Mouse (Mus musculus) urinary bladder, postnatal 4 days (tissue): ENCODE data around the gene Lrp6.

Experiments used
- DNase-seq, 2 experiments: peaks; one replicate each; pipeline ENCODE4 v3.0.0; 2021 to 2022; ENCODE audit warnings: low spot score in 2 of 2

Lrp6 gene

GRCm38 (mm10) chr6:134436955-134437354 is 129.8 kb downstream of the Lrp6 start:
- no peak for DNase-seq

- DNase-seq, result no peak
These were observed 131.8 kb downstream of the Lrp6 start for GRCm38 (mm10) chr6:134434866-134435390.

- DNase-seq, result no peak
These were observed 132.7 kb downstream of the Lrp6 start for GRCm38 (mm10) chr6:134434044-134434443.

- no peak for DNase-seq
These were observed 133.5 kb downstream of the Lrp6 start for GRCm38 (mm10) chr6:134433281-134433680.

GRCm38 (mm10) chr6:134431583-134431982 is 135.2 kb downstream of the Lrp6 start:
- no peak for DNase-seq

- DNase-seq, result no peak
These were observed 136.5 kb downstream of the Lrp6 start for GRCm38 (mm10) chr6:134430161-134430799.

GRCm38 (mm10) chr6:134428455-134428854 is 138.3 kb downstream of the Lrp6 start:
- DNase-seq, result no peak

GRCm38 (mm10) chr6:134427165-134427564 is 139.6 kb downstream of the Lrp6 start:
- no peak for DNase-seq

- peak in 1 of 2 experiments; percentile 51 for DNase-seq
These were observed 141.5 kb downstream of the Lrp6 start for GRCm38 (mm10) chr6:134425216-134425717.

GRCm38 (mm10) chr6:134421921-134422320 is 144.8 kb downstream of the Lrp6 start:
- DNase-seq, result no peak

GRCm38 (mm10) chr6:134420375-134420774 is 146.4 kb downstream of the Lrp6 start:
- DNase-seq, result no peak

GRCm38 (mm10) chr6:134417886-134418285 is 148.9 kb downstream of the Lrp6 start:
- DNase-seq, result no peak

GRCm38 (mm10) chr6:134416556-134417105 is 150.1 kb downstream of the Lrp6 start:
- no peak for DNase-seq

GRCm38 (mm10) chr6:134414532-134414883 is 152.3 kb downstream of the Lrp6 start:
- DNase-seq, result no peak

GRCm38 (mm10) chr6:134413706-134414531 is 152.8 kb downstream of the Lrp6 start:
- no peak for DNase-seq

GRCm38 (mm10) chr6:134407226-134407625 is 159.5 kb downstream of the Lrp6 start:
- no peak for DNase-seq

- DNase-seq, result no peak
These were observed 163.1 kb downstream of the Lrp6 start for GRCm38 (mm10) chr6:134403684-134404070.

GRCm38 (mm10) chr6:134402914-134403683 is 163.7 kb downstream of the Lrp6 start:
- peak in 1 of 2 experiments; percentile 77 for DNase-seq
